Mouse (Mus musculus): ENCODE results near the gene Ptrh1. TPM values are rescaled to one million over a fixed set of nuclear protein-coding genes. Genes with fewer than 3 reads are reported as not detected.

Gene Ptrh1
- polyA plus RNA-seq, 2 experiments: 5.1 to 11.3 TPM

DNA sequence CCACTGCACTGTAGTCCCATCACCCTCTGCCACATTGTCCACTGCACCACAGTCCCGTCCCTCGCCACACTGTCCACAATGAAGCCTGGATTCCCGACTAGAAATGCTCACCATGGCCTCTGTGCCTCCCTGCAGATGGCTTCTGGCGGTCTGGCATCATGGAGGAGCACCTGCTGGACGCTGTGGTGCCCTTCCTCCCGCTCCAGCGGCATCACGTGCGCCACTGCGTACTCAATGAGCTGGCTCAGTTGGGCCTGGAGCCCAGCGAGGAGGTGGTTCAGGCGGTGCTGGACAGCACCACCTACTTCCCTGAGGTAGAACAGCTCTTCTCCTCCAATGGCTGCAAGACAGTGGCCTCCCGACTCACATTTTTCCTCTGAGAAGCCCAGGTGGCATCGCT is 14.2 kb upstream of the Ptrh1 start:
- Histone ChIP-seq H3K4me1 (ENCODE audit: control insufficient read depth, insufficient read depth, low read length) (peaks cover 2% of the 10 kb centered on the region; the same call in 1 of the 2 replicates), H3K36me3 (ENCODE audit: control insufficient read depth, insufficient read depth, low read length) (peaks cover 34% of the 10 kb centered on the region), H3K27me3 (ENCODE audit: control insufficient read depth, insufficient read depth, low read length) (no peaks in the 10 kb centered on the region), H3K4me3 (replicated peaks; ENCODE audit: low read length) (no peak overlapping the region), H3K9ac (ENCODE audit: low read depth, low read length, severe bottlenecking) (no peak overlapping the region), H3K4me2 (replicated peaks; ENCODE audit: low read depth, low read length, severe bottlenecking) (no peak overlapping the region), H3K27ac (replicated peaks; ENCODE audit: low read depth, low read length) (no peak overlapping the region), H3K9me3 (ENCODE audit: control insufficient read depth, low read length) (no peaks in the 10 kb centered on the region)
- ATAC-seq (ENCODE audit: low FRiP score, low read depth) (no peak), DNase-seq (ENCODE audit: low spot score) (no peak)
- WGBS: 87% methylated on average over 14 of the region's 14 CpGs
- TF ChIP-seq POLR2A (IDR thresholded peaks at IDR 0.05; ENCODE audit: borderline replicate concordance, extremely low read depth, insufficient read depth, insufficient read length): no peak

DNA sequence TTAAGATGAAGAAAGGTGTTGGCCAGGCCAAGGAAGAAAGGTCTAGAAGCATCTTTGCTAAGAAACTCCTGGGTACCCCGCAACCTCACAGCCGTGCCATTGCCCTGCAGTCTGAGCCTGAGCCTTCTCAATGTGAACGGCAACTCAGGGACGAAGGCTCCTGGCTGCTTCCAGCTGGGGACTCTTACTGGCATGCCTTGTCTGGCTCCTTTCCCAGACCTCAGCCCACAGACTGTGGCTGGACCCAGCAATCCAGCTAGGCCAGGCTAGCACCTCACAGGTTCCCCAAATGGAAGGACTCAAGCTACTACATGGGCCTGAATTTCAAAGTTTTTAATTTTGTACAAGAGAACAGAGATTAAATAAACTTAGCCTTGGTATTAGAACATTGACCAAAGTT is 13.7 kb upstream of the Ptrh1 start:
- H3K9ac ChIP-seq (ENCODE audit: low read depth, low read length, severe bottlenecking): no peak overlapping the region
- no peak for DNase-seq (ENCODE audit: low spot score)
- H3K4me2 ChIP-seq (replicated peaks; ENCODE audit: low read depth, low read length, severe bottlenecking): no peak overlapping the region
- ATAC-seq (ENCODE audit: low FRiP score, low read depth): no peak
- TF ChIP-seq POLR2A (IDR thresholded peaks at IDR 0.05; ENCODE audit: borderline replicate concordance, extremely low read depth, insufficient read depth, insufficient read length): no peak
- H3K27me3 ChIP-seq (ENCODE audit: control insufficient read depth, insufficient read depth, low read length): no peaks in the 10 kb centered on the region
- no peaks in the 10 kb centered on the region for H3K9me3 ChIP-seq (ENCODE audit: control insufficient read depth, low read length)
- H3K27ac ChIP-seq (replicated peaks; ENCODE audit: low read depth, low read length): no peak overlapping the region
- peaks cover 2% of the 10 kb centered on the region; the same call in 1 of the 2 replicates for H3K4me1 ChIP-seq (ENCODE audit: control insufficient read depth, insufficient read depth, low read length)
- WGBS: 85% methylated on average over 4 of the region's 4 CpGs
- peaks cover 34% of the 10 kb centered on the region for H3K36me3 ChIP-seq (ENCODE audit: control insufficient read depth, insufficient read depth, low read length)
- H3K4me3 ChIP-seq (replicated peaks; ENCODE audit: low read length): no peak overlapping the region

DNA sequence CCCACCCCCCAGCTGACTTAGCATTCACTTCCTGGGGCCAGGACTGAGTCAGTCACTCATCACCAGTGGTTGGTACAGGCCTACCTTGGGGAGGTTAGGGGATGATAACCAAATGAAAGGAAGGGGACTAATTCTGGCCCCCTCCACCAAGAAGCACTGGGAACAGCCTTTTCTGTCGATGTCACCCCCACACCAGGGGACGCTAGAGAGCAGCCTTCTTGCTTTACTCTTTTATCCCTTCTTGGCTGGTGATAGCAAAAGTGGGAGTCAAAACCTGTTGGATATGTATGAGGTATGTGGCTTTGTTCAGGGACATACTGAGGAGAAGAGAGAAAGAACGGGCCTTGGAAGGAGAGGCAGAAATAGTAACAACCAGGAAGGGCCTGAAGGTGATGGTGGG is 12.2 kb upstream of the Ptrh1 start:
- H3K4me1 ChIP-seq (ENCODE audit: control insufficient read depth, insufficient read depth, low read length): no peaks in the 10 kb centered on the region; the same call in 1 of the 2 replicates
- H3K27ac ChIP-seq (replicated peaks; ENCODE audit: low read depth, low read length): no peak overlapping the region
- no peaks in the 10 kb centered on the region for H3K9me3 ChIP-seq (ENCODE audit: control insufficient read depth, low read length)
- no peak overlapping the region for H3K4me2 ChIP-seq (replicated peaks; ENCODE audit: low read depth, low read length, severe bottlenecking)
- no peaks in the 10 kb centered on the region for H3K27me3 ChIP-seq (ENCODE audit: control insufficient read depth, insufficient read depth, low read length)
- WGBS: 82% methylated on average over 3 of the region's 3 CpGs
- ATAC-seq (ENCODE audit: low FRiP score, low read depth) (no peak), DNase-seq (ENCODE audit: low spot score) (no peak)
- no peak for TF ChIP-seq POLR2A (IDR thresholded peaks at IDR 0.05; ENCODE audit: borderline replicate concordance, extremely low read depth, insufficient read depth, insufficient read length)
- no peak overlapping the region for H3K9ac ChIP-seq (ENCODE audit: low read depth, low read length, severe bottlenecking)
- H3K36me3 ChIP-seq (ENCODE audit: control insufficient read depth, insufficient read depth, low read length): peaks cover 34% of the 10 kb centered on the region
- H3K4me3 ChIP-seq (replicated peaks; ENCODE audit: low read length): no peak overlapping the region

DNA sequence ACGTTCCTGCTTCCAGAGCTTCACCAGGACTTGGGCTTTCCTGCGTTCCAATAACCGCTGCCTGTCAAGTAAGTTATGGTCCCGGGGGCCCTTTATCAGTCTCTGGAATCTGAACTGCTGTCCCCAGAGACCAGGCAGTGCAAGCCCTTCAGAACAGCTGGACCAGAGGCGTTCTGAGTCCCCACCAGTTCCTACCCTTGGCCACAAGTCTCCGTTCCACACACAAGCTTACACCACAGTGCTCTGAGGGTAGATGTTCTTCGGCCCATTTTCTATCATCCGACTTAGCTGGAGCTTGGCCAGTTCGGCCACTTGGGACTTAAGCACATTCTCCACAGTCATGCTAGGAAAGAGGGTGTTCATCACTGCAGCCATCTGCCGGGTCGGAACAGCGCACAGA is 8.3 kb upstream of the Ptrh1 start:
- H3K27ac ChIP-seq (replicated peaks; ENCODE audit: low read depth, low read length): no peak overlapping the region
- H3K4me3 ChIP-seq (replicated peaks; ENCODE audit: low read length): no peak overlapping the region
- H3K36me3 ChIP-seq (ENCODE audit: control insufficient read depth, insufficient read depth, low read length): peaks cover 9% of the 10 kb centered on the region; the same call in 1 of the 2 replicates
- no peaks in the 10 kb centered on the region for H3K4me1 ChIP-seq (ENCODE audit: control insufficient read depth, insufficient read depth, low read length)
- H3K4me2 ChIP-seq (replicated peaks; ENCODE audit: low read depth, low read length, severe bottlenecking): no peak overlapping the region
- no peak for TF ChIP-seq POLR2A (IDR thresholded peaks at IDR 0.05; ENCODE audit: borderline replicate concordance, extremely low read depth, insufficient read depth, insufficient read length)
- no peak overlapping the region for H3K9ac ChIP-seq (ENCODE audit: low read depth, low read length, severe bottlenecking)
- ATAC-seq (ENCODE audit: low FRiP score, low read depth) (no peak), DNase-seq (ENCODE audit: low spot score) (no peak)
- no peaks in the 10 kb centered on the region for H3K9me3 ChIP-seq (ENCODE audit: control insufficient read depth, low read length)
- 71% methylated on average over 12 of the region's 12 CpGs for WGBS
- H3K27me3 ChIP-seq (ENCODE audit: control insufficient read depth, insufficient read depth, low read length): no peaks in the 10 kb centered on the region

DNA sequence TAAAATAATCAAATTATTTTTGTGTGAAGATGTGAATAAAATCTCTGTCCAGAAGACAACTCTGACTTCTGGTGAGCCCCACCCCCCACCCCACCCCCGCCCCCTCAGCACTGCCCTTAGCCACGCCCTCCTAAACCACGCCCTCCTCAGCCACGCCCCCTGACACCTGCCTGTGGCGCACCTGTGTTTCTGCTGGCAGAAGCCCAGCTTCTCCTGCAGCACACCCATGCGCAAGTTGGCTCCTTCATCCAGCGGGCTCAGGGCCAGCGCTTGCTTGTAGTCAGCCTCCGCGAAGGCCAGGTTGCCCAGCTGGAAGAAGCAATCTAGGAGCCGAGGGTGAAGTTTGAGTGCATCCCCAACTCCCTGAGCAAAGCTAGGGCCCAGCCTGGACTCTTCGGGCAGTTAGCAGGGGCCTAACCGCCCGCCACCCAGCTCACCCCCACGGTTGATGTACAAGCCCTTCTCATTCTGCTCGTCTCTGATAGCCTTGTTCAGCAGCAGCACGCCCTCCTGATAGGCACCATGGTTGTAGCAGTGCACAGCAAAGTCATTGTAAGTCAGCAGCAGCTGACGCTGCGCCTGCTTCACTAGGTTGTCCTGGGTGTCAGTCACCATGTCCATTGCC is 6.8 kb upstream of the Ptrh1 start:
- Histone ChIP-seq H3K27me3 (ENCODE audit: control insufficient read depth, insufficient read depth, low read length) (no peaks in the 10 kb centered on the region), H3K36me3 (ENCODE audit: control insufficient read depth, insufficient read depth, low read length) (no peaks in the 10 kb centered on the region), H3K4me3 (replicated peaks; ENCODE audit: low read length) (no peak overlapping the region), H3K27ac (replicated peaks; ENCODE audit: low read depth, low read length) (no peak overlapping the region), H3K4me1 (ENCODE audit: control insufficient read depth, insufficient read depth, low read length) (no peaks in the 10 kb centered on the region), H3K9ac (ENCODE audit: low read depth, low read length, severe bottlenecking) (no peak overlapping the region), H3K4me2 (replicated peaks; ENCODE audit: low read depth, low read length, severe bottlenecking) (no peak overlapping the region), H3K9me3 (ENCODE audit: control insufficient read depth, low read length) (no peaks in the 10 kb centered on the region)
- TF ChIP-seq POLR2A (IDR thresholded peaks at IDR 0.05; ENCODE audit: borderline replicate concordance, extremely low read depth, insufficient read depth, insufficient read length): no peak
- peak; percentile 15 for DNase-seq (ENCODE audit: low spot score)
- WGBS: 46% methylated on average over 19 of the region's 19 CpGs
- no peak for ATAC-seq (ENCODE audit: low FRiP score, low read depth)
